Mouse (Mus musculus): ENCODE measurements around the gene Terb2.

Terb2 gene

DNA sequence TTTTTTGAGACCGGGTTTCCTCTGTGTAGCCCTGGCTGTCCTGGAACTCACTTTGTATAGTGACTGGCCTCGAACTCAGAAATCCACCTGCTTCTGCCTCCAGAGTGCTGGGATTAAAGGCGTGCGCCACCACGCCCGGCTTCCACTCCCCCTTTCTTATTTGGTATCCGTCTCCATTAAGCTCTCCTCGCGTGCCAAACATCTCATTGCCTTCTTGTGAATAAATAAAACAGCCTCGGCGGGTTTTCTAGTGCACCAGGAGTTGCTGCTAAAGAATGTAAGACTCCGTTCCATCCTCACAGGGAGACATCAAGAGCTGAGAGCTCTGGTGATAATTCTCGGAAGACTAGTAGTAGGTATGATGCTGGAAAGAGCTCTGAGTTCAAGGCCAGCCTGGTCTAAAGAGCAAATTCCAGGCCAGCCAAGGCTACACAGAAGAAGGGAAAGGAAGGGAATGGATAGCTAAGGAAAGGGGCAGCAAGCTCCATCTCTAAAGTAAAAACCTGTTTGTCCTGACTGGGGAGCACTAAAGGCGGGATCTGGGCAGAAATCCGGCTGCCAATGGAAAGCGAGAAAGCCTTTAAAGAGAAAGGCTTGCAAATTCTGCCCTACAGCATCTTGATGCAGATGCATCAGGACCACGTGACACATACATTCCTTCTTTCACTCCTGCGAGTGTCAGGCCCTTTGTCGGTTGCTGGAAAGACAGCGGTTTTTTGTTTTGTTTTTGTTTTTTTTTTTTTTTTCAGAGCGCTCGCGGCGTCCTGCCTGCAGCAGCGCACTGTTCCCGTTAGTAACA, 47.9 kb downstream of the Terb2 start:
- peak; percentile 68 for DNase-seq

DNA sequence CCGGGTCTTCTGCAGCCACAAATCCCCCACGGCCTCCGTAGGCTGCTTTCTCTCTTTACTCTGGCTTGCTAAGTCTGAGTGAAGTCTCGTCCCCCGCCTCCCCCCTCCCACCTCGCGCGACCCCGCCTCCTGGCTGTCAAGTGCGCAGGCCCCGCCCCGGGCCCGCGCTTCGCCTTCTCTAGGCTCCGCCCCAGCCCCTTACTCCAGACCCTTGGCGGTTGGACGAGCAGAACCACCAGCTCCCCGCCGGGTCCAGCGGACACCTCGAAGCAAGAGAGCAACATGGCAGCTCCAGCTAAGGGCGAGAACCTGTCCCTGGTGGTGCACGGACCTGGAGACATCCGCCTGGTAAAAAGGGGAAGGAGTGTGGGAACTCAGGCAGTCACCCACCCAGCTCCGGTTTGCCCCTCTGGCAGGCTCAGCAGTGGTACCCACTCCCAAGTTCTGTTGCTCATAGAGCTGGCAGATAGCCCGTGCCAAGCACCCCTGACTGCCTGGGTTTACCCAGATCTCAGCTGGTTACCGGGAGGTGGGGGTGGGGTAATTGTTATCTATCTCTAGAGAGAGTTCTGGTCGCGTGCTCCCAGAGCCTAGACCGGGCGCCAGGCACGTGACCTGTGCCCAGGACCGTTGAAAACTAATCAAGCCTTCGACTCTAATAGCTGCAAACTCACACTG, 48.7 kb downstream of the Terb2 start, which contains the start of gene Sord:
Gene Sord (plus strand): TSS at position 139 of the 678 bp plus-strand sequence.
- DNase-seq: peak; percentile 91

DNA sequence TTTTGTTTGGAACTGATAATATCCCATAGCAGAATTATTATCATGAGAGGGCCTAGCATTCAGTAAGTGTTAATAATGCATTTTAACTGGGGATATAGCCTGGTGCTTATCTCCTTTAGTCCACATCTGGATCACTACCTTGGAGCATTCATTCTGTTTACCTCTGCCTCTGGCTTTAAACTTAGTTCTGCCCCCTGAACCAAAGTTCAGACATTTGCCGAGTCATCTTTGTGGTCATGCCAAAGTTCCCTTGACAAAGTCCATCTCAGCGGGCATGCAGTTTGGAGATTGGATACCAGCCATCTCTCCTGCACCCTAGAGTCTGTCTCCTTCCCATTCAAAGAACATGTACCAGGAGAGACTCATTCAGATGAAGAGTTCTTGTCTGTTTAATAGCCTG, 49.4 kb downstream of the Terb2 start:
- peak; percentile 94 for DNase-seq

DNA sequence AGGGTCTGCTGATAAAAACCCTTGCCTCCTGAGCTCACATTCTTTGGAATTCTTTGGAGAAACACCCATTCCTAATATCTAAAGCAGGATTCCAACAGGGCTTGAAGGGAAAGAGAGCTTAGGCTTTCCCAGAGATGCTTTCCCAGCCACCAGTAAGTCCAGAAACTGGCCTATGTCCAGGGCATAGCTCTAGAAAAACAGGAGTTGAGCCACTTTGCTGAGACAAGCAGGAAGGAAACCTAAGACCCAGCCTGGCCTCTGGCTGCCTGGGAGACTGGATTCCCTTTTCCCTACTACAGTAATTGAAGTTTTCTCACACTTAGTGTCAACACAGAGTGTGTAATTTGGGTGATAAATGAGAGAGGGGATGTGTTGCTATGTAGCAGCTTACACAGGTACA, 50.2 kb downstream of the Terb2 start:
- peak; percentile 76 for DNase-seq

DNA sequence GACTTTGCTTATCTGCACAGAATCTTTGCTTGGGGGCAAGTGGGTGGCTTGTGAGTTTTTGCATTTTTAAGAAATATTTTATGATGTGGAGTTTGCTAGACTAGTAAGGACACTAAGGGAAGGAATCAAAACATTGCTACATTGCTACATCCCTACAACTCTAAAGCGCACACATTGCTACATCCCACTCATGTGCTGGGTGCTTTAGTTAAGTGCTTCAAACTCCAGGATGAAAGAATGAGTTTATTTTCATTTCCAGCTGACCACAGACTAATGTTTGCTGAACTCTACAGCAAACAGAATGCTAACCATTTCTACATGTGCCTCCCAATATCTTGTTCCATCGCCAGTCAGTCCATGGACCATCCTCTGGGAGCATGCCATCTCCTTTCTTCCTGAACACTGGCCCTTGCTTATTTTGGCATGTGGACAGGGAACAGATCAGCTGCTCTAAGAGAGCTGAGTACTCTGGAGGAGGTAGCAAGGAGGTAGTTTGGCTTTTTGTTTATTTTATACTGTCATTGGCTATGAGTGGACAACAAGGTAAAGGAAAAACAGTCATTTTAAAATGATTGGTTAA, 51.9 kb downstream of the Terb2 start:
- DNase-seq: peak; percentile 69

DNA sequence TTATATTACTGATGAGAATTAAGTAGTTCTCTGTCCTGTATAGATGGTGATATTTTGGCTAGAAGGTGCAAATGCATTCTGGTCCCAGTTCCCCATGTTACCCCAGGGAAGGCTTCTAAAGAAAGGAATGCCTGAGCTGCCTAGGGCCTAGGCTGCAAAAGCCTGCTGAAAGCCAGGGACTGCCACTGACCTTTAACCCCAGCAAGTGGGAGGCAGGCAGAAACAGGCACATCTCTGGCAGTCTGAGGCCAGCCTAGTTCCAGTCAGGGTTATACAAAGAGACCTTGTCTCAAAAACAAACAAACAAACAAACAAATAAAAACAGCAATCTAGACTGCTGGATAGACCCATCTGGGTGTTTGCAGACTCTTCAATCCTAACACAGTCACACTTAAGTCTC, 54.7 kb downstream of the Terb2 start:
- peak; percentile 59 for DNase-seq

DNA sequence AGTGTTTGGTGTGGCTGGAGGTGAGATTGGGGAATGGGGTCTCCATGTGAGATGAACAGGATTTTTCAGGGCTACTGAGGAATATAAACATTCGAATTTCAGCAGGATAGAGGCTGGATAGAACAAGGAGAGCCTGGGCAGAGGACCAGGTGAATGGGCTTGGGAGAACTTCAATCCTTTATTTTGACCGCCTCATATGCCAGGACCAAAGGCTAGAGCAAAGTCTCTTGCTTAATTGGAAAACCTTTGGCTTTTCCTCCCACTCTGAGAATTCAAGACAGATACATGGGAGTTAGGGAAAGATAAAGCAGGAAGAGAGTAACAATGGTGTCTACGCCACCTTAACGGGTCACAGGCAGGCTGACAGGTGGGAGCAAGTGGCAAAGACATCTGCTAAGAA, 55.2 kb downstream of the Terb2 start:
- DNase-seq: peak; percentile 81

DNA sequence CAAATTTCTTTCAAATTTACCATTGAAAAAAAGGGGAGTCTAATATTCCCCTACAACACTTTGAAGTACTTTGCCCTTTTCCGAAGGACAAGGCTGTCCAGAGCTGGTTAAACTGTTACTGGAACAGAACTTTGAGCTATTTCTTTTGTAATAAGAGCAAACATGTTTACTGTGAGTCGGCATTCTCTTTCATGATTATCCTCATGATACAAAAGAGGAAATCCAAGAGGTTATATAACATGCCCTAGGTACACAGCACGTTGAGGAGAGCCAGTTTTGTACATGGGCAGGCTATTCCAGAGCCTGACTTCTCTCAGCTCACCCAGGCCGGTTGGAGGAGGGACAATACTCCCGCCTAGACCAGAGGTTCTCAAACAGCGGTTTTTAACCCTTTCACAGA, 55.9 kb downstream of the Terb2 start:
- peak; percentile 93 for DNase-seq

DNA sequence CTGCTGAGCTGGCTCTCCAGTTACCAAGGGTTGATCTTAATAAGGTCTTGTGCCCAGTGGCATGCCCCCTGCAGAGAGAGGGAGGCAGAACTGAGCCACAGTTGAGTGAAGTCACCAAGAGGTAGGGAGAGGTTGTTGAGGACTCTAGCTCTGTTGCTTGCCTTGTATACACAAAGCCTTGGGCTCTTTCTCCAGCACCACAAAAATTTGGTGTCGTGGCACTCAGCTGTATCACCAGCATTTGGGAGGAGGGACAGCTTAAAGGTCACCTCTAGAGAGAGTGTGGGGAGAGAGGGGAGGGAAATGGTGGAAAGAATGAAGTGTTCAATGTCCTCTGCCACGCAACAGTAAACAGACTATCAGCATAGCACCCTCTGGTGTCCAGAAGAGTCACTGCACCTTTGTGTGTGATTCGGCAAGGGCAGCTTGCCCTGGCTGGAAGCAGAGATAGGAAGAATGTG, 57.6 kb downstream of the Terb2 start:
- DNase-seq: peak; percentile 94

DNA sequence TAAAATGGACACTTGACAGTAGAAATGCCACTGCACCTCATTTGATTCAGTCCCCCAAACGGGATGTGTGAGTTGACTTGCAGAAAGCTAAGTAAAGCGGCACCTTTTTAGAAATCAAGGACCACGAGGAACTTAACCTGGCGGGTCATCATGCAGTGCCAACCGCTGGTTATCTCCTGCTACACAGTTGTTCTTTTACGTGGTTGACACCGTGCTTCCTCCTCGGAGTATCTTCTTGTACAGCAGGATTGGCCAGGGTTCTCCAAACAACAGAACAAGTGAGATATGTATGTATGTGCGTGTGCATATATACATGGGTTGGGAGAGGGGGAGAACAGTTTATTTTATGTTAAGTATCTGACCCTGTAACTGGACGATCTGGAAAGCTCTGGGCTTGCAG, 61.7 kb downstream of the Terb2 start:
- no peak for DNase-seq

DNA sequence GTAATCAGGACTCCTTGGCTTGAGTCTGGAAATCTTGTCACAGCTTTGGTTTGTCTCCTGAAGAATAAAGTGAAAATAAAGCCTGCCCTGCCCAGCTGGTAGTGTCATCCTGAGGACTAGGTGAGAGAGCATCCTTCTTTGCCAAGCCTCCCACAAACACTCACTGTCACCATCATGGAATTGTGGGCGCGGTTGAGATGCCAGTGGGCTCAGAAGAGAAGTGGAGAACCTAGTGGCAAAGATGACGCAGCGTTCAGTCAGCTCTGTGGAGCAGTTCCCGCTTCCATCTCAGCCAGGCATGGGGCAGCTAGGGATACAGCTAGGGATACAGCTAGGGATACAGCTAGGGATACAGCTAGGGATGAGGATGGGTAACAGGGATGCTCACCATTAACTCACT, 69.9 kb downstream of the Terb2 start:
- no peak for DNase-seq
